Mouse (Mus musculus) frontal cortex, adult (tissue): ENCODE data around the gene Tlx1.

ENCODE experiments used
- ATAC-seq: cut with Nextera tagmentation; 2 replicates; pipeline ENCODE4 v1.9.2; 2017; ENCODE audit warnings: mild to moderate bottlenecking, moderate library complexity, mixed read lengths; ENCODE audit not compliant: low TSS enrichment

Tlx1 gene

GRCm38 (mm10) chr19:45150490-45151181 is at the start of gene Tlx1:
TSS of gene Tlx1 (plus strand) at chr19:45150680.
- no peak for ATAC-seq

DNA sequence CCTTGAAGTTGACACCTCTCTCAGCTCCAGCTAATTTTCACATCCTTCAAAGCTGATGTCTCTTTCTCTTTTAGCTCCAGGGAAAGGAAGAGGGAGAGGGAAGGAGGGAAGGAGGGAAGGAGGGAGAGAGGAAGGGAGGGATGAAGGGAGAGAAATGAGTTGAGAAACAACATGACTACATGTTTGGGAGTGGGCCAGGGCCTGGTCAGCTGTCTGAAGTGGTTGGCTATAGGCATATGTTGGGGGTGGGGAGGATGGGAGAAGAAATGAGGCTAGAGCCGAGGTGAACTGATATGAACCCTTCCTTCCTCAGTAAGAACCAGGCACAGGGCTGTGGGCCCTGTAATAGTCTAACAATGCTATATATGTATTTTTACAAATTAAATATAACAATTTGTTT is 44.9 kb upstream of the Tlx1 start:
- ATAC-seq, result no peak

DNA sequence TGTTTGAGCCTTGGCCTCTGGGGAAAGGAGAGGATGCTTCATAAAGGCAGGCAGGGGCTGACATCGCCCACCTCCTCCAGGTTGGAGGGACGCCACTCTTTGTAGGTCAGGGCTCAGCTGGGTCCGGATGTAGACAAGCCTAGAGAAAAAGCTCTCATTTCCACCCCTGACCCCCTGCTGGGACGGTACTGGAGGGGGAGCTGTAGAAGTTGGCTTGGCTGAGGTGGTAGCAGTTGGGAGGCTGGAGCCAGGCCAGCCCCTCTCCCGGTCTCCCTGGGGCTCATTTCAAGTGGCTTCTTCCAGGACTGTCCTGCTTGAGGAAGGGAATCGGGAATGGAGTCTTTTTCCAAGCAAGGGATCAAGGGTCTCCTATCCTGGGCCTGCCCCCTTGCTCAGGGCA is 43.8 kb upstream of the Tlx1 start:
- no peak for ATAC-seq

DNA sequence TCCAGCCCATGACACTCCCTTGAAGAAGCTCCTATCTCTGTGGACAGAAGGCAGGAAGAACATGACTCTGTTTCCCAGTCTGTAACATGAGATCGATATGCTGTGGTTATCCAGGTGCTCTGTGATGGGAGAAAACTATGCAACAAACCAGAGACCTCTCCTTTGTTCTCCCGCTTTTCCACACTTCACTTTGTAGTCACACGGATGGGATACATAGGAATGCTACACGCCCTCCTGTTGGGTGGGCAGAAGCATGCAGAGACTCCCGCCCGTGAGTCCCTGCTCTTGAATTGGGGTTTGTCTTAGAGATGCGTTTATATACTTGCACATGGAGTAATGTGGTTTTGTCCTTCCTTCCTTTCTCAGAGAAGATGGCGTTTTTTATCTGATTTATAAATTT is 39.8 kb upstream of the Tlx1 start:
- no peak for ATAC-seq

GRCm38 (mm10) chr19:45112444-45112843 is 38.0 kb upstream of the Tlx1 start:
- no peak for ATAC-seq

DNA sequence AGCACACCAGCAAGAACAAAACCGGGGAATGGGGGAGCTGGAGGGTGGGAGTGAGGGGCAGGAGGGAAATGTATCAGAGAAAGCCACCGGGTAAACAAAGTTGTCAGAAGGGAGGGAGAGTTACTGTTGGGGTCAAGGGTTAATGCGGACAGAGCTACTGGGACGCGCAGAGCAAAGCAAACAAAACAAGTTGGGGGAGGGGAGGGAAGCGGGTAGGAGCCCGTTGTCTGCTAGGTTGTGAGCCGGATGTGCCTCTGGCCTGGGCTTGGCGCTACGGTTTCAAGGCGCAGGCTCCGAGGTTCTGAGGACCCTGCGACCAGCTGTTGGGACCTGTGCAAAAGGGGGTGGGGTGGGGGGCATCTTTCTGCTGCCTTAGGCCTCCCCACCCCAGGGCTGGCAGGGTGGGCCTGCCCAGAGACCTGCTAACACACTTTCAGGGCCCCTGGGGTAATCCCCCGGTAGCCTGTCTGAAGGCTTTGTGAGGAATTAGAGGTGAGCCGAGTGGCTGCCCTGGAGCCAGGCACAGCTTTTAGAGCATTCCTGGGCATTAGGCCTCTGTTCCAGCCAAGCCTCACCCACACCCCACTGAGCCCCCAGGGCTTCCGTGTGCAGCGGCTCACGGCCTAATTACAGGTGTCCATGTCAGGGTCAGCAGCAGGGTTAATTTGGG is 36.6 kb upstream of the Tlx1 start:
- no peak for ATAC-seq

GRCm38 (mm10) chr19:45114772-45115171 is 35.7 kb upstream of the Tlx1 start:
- no peak for ATAC-seq

DNA sequence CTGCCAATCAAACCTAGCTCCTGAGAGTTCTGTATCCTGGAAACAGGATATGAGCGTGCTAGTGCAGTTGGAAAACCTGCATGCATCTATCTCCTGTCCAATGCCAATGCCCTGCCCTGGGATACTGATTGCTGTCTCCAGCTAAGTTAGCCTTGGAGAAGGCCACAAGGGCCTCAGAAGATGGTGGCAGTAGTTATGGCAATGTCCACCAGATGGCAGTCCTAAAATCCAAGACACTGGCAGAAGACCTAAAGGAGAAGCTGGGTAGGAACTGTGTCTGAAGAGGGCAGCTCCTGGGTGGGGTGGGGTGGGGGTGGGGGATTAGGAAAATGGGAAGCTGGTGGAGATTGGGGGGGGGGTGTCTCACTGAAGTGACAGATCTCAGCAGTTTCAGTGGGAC is 33.7 kb upstream of the Tlx1 start:
- ATAC-seq, result peak; percentile 65; the same call in 1 of the 2 replicates

GRCm38 (mm10) chr19:45131966-45132628 is 18.4 kb upstream of the Tlx1 start:
- no peak for ATAC-seq

GRCm38 (mm10) chr19:45142531-45142930 is 7.9 kb upstream of the Tlx1 start:
- ATAC-seq, result no peak

DNA sequence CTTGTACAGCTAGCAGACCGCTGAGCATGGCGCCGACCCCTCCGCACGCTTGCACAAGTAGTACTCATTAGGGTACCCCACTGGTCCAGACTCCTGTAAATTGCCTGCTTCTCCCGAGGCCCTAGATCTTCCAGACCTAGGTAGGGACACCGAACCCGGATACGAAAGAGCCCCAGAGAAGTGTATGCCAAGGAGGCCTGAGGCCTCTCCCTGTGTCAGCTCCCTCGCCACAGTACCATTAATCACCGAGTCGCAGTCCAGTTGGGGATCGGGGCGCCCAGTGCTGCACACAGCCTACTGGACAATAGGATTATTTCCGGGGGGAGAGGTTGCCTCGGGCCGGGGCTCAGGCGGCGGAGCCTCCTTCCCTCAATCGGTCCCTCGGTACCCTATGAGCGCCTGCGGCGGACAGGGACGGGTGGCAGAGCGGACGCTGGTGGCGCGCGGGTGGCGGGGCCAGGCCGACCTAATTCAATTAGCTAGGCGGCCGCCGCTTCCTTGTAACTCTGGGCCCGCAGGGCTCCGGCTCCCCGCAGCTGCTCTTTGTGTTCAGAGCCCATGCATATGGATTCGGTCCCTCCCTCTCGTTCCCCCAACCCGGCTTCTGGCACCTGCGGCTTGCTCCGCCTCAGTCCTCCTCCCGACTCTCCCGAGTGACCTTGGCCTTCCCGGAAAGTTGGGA is 7.1 kb upstream of the Tlx1 start:
- no peak for ATAC-seq

GRCm38 (mm10) chr19:45147071-45147470 is 3.4 kb upstream of the Tlx1 start:
- ATAC-seq, result no peak

DNA sequence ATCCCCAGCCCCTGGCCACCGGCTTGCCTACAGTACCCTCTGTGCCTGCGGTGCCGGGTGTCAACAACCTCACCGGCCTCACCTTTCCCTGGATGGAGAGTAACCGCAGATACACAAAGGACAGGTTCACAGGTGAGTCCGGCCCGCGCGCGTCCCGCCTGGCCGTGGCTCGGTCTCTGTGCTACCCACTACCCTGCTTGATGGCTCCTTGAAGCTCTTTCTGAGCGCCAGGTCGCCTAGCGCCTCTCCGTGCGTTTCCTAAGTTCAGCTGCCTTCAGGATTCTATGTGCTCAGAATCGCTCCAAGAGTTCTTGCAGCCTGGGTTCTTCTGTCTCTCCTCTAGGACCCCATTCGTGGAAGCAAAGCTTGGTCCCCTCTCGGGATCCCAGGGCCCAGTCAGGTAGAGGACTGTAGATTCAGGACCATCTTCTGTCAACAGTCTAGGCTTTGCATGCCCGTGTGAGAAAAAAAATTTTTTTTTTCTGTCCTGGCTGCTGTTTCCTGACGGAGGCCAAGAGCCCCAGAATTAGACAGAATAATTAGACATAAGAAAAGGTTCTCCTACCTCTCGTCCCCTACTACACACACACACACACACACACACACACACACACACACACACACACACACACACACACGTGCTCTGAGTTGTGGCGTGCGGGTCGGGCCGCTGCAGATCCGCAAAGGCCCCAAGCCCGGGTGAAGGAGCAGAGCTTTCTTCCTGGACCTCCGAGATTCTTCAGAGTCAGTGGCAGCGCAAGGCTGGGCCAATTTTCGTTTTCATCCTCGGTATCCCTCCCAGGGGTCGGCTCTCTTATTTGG is 1.1 kb downstream of the Tlx1 start:
- no peak for ATAC-seq

- no peak for ATAC-seq
Observed at GRCm38 (mm10) chr19:45152183-45152650, 1.7 kb downstream of the Tlx1 start.

GRCm38 (mm10) chr19:45153311-45154058 is 3.0 kb downstream of the Tlx1 start:
- ATAC-seq, result no peak

- no peak for ATAC-seq
Observed at GRCm38 (mm10) chr19:45154059-45154386, 3.5 kb downstream of the Tlx1 start.

GRCm38 (mm10) chr19:45154521-45154920 is 4.0 kb downstream of the Tlx1 start:
- ATAC-seq, result no peak

DNA sequence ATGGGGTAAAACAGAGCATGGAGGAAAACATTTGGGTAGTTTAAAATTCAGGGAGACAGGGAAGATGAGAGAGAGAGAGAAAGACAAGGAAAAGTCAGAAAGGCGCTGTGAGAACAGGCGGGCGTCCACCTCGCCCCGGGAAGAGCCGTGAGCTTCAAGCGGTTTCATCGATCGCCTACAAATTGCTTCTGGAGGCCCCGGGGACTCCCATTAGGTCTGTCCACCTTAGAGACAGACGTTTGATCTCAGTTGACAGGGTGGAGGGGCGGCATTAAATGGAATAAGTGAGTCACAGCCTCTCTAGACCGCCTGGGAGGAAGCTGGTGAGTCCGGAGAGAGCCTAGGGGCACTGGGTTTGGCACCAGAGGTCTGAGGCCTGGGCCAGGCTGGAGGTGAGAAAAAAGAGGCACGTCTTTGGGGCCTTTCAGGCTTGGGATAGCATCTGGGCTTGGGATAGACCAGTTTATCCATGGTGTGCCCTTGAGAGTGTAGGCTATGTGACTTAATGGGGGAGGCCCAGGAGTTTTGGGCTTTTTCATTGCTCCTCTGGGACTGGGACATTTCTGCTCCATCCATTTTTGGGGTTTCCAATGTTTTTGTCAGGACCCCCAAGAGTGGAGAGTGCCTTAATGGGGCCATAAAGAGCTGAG is 4.8 kb downstream of the Tlx1 start:
- ATAC-seq, result no peak

DNA sequence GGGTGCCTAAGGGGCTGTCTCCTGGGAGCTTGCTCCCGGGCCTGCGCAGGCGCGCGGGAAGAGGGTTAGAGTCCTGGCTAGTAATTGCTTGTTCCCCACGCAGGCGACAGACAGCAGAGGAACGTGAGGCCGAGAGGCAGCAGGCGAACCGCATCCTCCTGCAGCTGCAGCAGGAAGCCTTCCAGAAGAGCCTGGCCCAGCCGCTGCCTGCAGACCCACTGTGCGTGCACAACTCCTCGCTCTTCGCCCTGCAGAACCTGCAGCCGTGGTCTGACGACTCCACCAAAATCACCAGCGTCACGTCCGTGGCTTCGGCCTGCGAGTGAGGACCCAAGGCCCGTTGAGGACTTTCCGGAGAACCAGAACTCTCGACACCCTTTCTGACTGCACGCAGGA is 5.3 kb downstream of the Tlx1 start:
- ATAC-seq, result no peak

DNA sequence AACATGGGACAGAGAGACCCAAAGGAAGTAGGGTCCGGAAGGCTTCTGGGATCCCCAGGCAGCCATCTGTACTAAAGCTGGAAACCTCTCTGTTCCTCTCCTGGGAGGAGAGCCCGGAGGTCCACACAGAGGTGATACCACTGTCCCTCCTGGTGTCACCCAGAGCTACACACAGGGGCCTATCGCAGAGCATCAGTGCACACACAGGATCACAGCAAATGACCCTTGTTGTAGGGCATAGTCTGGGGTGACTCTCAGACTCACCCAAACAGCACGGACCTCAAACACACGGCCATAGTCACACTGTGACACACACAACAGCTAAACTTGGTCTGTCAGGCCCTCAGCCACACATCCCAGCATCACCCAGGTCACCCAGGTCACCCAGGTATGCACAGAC is 5.9 kb downstream of the Tlx1 start:
- ATAC-seq, result no peak
